Mouse (Mus musculus) hindbrain, embryonic 10.5 days (tissue): ENCODE results near the gene Tm6sf1. TPM values are rescaled to one million over a fixed set of nuclear protein-coding genes. Genes with fewer than 3 reads are reported as not detected.

Experiments used
- DNase-seq: peaks from one replicate; pipeline ENCODE4 v3.0.0-alpha.2; 2017; ENCODE audit warnings: low spot score
- H3K27ac ChIP-seq: fragments of 300-500 bp; sonication (generic); 2 replicates; pipeline ENCODE4 v1.5.1; 2016; ENCODE audit warnings: mild to moderate bottlenecking, moderate library complexity
- H3K27me3 ChIP-seq: fragments of 300-500 bp; sonication (generic); 2 replicates; pipeline ENCODE4 v1.6.1; 2016; ENCODE audit warnings: mild to moderate bottlenecking; ENCODE audit not compliant: poor library complexity, insufficient read depth, severe bottlenecking
- H3K36me3 ChIP-seq: fragments of 300-500 bp; sonication (generic); 2 replicates; pipeline ENCODE4 v1.6.1; 2016; ENCODE audit warnings: mild to moderate bottlenecking, moderate library complexity
- H3K4me1 ChIP-seq: fragments of 300-500 bp; sonication (generic); replicated peaks from 2 replicates; pipeline ENCODE4 v1.6.1; 2016; ENCODE audit warnings: mild to moderate bottlenecking
- H3K4me3 ChIP-seq: fragments of 300-500 bp; sonication (generic); 2 replicates; pipeline ENCODE4 v1.5.1; 2016; ENCODE audit warnings: mild to moderate bottlenecking, moderate library complexity
- H3K9me3 ChIP-seq: fragments of 300-500 bp; sonication (generic); 2 replicates; pipeline ENCODE4 v1.6.1; 2016; ENCODE audit warnings: mild to moderate bottlenecking, moderate library complexity
- WGBS: fragments of 180-500 bp; shearing (Covaris S2); methylation state at CpG from one replicate; pipeline ENCODE4 v1.1.7; 2016; 5-methylcytosine and 5-hydroxymethylcytosine counted together
- polyA plus RNA-seq: library from polyadenylated mRNA; unstranded; fragments of >200 nt; fragmentation: Nextera tagmentation; extraction: Ambion mirVana; gene quantifications from 2 replicates; pipeline ENCODE4 v1.2.1, GENCODE M21; 2016

Tm6sf1 gene
- polyA plus RNA-seq, 1 experiment from 2014 or later, result 11.9 TPM

DNA sequence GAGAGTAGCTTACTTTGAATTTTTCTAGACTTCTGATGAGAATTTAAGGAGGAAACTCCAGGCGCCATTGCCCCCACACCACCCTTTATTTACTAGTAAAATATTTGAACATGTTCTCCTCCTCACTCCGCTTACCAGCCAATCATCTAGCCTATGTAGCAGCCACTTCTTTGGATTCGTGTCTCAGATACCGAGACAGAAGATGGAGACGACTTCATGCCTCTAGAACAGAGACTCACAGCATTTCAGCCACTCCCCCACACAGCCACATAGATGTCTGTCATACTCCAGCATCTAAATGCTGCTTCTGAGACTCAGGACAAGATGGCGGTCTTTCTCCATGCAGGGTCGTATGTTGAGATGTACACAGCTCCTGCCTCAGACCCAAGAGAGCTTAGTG, 16.7 kb upstream of the Tm6sf1 start:
- Histone ChIP-seq H3K36me3 (no peaks in the 10 kb centered on the region), H3K4me1 (no peaks in the 10 kb centered on the region), H3K27me3 (no peaks in the 10 kb centered on the region), H3K27ac (no peak overlapping the region), H3K9me3 (no peaks in the 10 kb centered on the region), H3K4me3 (no peak overlapping the region)
- WGBS, result 93% methylated on average over 7 of the region's 7 CpGs
- DNase-seq, result no peak

DNA sequence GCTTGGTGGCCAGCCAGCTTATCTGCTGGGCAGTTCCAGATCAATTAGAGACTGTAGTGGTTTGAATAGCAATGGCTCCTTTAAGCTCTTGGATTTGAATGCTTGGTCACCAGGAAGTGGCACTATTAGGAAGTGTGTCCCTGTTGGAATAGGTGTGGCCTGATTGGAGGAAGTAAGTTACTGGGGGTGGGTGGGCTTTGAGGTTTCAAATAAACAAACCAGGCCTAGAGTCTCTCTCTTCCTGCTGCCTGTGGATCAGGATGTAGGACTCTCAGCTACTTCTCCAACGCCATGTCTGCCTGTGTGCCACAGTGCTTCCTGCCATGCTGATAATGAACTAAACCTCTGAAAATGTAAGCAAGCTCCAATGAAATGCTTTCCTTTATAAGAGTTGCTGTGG, 15.8 kb upstream of the Tm6sf1 start:
- WGBS, result 71% methylated on average over 1 of the region's 1 CpGs
- Histone ChIP-seq H3K9me3 (no peaks in the 10 kb centered on the region), H3K4me3 (no peak overlapping the region), H3K36me3 (no peaks in the 10 kb centered on the region), H3K27ac (no peak overlapping the region), H3K4me1 (no peaks in the 10 kb centered on the region), H3K27me3 (no peaks in the 10 kb centered on the region)
- no peak for DNase-seq

DNA sequence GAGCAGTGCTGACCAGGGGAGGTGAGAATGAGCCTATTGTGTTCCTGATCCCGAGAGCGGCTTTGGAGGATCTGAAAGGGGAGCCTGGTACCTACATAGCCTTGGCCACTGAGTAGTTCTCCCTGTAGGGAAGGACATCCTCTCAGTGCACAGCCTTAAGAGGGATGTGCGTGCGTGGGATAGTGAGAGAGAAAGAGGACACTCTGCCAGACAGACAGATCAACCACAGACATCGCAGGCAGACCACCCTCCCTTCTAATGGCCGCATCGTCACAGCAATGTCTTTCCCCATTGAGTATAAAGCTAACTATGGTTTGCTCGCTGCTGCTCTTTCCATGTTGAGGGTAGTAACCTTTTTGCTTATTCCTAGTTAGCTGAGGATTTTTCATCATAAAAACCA, 14.9 kb upstream of the Tm6sf1 start:
- no peaks in the 10 kb centered on the region for H3K9me3 ChIP-seq
- DNase-seq, result no peak
- 77% methylated on average over 8 of the region's 8 CpGs for WGBS

DNA sequence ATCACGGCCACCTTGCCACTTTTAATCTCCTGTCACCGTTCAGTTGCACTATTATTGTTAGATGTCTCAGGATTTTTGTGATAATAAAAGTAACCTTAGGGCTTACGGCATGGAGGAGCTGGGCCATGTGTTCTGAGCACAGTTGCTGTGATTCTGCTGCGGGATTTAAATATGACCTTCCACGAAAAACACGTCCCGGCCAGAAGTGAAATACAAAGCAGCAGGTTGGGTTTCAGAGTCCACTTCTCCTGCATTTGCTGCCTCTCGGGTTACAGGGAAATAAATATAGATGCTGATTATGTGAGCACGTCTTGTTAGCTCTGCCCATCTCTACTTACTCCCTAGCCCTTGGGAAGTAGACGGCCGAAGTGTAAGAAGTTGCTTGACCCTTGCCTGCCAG, 14.0 kb upstream of the Tm6sf1 start:
- DNase-seq, result no peak
- WGBS, result 86% methylated on average over 11 of the region's 11 CpGs

More for the DNA sequence above, 14.9 kb upstream of the Tm6sf1 start:
- no peaks in the 10 kb centered on the region for H3K4me1 ChIP-seq
- H3K27me3 ChIP-seq, result no peaks in the 10 kb centered on the region
- H3K36me3 ChIP-seq, result no peaks in the 10 kb centered on the region
- H3K4me3 ChIP-seq, result no peak overlapping the region
- H3K27ac ChIP-seq, result no peak overlapping the region

DNA sequence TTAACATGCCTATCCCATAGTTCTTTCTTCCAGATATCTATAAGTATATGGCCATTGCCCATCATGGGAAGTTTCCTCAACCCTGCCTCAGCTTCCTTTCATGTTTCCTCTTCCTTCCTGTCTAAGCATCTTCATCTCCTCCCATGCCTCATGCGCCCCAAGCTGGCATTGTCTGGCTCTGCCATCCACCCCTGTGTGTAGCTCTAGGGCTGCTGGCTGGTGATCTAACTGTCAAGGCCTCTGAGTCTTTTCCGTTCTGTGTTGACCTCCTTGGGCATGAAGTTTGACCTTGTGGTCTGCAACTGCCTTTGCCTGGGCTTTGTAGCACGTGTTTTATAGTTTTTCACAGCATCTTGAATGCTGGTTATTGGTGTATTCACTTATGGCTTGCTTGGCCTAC, 13.5 kb upstream of the Tm6sf1 start:
- H3K4me1 ChIP-seq, result no peaks in the 10 kb centered on the region
- 87% methylated on average over 3 of the region's 3 CpGs for WGBS
- DNase-seq, result no peak

More for the DNA sequence above, 14.0 kb upstream of the Tm6sf1 start:
- Histone ChIP-seq H3K9me3 (no peaks in the 10 kb centered on the region), H3K27ac (no peak overlapping the region), H3K27me3 (no peaks in the 10 kb centered on the region), H3K4me3 (no peak overlapping the region), H3K4me1 (no peaks in the 10 kb centered on the region), H3K36me3 (no peaks in the 10 kb centered on the region)

DNA sequence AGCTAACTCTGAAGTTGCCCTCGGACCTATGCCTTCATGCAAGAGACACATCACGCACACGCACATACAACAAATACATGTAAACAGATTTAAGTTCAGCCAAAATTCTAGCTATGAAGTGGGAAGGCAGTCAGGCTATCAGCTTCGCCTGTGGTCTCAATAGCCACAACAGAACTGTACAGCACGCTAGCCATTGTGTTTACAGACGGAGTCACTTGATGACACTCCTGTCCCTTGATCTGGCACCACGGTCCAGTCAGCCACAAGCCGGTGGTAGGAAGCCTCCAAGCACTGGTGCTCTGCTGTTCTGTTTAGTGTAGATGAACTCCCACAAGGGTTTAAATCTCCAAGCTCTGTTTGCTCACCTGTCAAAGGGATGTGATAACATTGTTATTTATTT, 12.8 kb upstream of the Tm6sf1 start:
- H3K4me3 ChIP-seq, result no peak overlapping the region
- no peak overlapping the region for H3K27ac ChIP-seq
- no peaks in the 10 kb centered on the region for H3K36me3 ChIP-seq
- no peaks in the 10 kb centered on the region for H3K4me1 ChIP-seq
- H3K9me3 ChIP-seq, result no peaks in the 10 kb centered on the region
- no peak for DNase-seq
- WGBS, result 77% methylated on average over 8 of the region's 8 CpGs
- H3K27me3 ChIP-seq, result no peaks in the 10 kb centered on the region

More for the DNA sequence above, 13.5 kb upstream of the Tm6sf1 start:
- H3K27me3 ChIP-seq, result no peaks in the 10 kb centered on the region
- H3K36me3 ChIP-seq, result no peaks in the 10 kb centered on the region
- no peak overlapping the region for H3K4me3 ChIP-seq
- H3K9me3 ChIP-seq, result no peaks in the 10 kb centered on the region
- H3K27ac ChIP-seq, result no peak overlapping the region

DNA sequence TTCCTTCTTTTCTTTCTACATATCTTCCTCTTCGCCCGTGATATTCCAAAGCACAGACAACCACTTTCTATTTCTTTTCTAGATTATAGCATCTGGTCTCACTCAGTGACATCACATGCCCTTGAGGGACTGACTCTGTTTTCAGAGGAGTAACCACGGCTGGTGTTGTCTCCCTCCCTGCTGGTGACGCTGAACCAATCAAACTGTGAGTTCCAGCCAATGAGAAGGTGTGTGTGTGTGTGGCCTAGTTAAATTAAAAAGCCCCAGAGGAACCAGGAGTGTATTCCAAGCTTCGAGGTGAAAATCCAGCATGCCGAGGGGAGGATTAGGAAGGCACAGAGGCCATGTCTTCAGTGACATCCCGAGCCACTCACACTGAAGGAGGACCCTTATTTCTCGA, 11.8 kb upstream of the Tm6sf1 start:
- no peak overlapping the region for H3K4me3 ChIP-seq
- no peaks in the 10 kb centered on the region for H3K4me1 ChIP-seq
- no peak for DNase-seq
- H3K9me3 ChIP-seq, result no peaks in the 10 kb centered on the region
- no peaks in the 10 kb centered on the region for H3K36me3 ChIP-seq
- no peaks in the 10 kb centered on the region for H3K27me3 ChIP-seq
- WGBS, result 52% methylated on average over 8 of the region's 8 CpGs
- H3K27ac ChIP-seq, result no peak overlapping the region

DNA sequence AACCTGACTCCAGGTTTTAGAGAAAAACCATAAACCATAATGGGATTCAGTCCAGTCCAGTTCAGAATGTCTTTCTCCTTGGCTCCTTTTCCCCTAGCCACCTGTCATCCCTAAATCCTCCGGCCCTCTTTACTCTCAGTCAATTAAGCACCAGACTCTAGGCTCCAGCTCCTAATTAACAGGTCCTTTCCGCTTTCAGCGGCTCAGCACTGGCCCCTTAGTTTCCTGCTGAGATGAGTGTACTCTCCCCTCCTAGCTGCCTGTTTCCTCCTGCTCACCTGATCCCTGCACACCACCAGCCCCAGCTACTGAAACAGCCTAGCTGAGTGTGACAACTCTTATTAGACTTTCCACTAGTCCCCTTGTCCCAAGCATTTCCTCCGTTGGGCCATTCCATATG, 11.0 kb upstream of the Tm6sf1 start:
- no peaks in the 10 kb centered on the region for H3K27me3 ChIP-seq
- H3K9me3 ChIP-seq, result no peaks in the 10 kb centered on the region
- no peak overlapping the region for H3K4me3 ChIP-seq
- WGBS, result 41% methylated on average over 4 of the region's 4 CpGs
- DNase-seq, result no peak
- H3K27ac ChIP-seq, result no peak overlapping the region
- no peaks in the 10 kb centered on the region for H3K4me1 ChIP-seq
- no peaks in the 10 kb centered on the region for H3K36me3 ChIP-seq

DNA sequence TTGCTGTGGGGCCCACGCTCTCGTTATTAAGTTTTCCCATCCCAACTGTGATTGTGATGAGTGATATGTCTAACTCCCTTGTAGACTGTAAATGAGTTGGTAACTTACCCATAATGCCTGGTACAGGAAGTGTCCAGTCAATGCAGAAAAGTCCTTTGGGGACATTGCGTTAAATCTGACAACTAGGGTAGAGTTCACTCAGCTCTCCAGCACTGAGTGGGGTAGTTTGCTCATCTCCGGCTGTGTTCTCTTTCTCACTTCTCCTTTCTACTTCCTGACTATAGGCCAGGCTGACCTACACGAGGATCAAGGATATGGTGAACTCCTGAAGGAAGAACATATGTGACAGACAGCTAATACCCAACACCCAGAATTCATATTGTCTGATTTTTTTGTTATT, 9.6 kb upstream of the Tm6sf1 start:
- Histone ChIP-seq H3K9me3 (no peaks in the 10 kb centered on the region), H3K27me3 (no peaks in the 10 kb centered on the region), H3K4me3 (no peak overlapping the region), H3K4me1 (no peaks in the 10 kb centered on the region), H3K36me3 (no peaks in the 10 kb centered on the region), H3K27ac (no peak overlapping the region)
- WGBS, result 93% methylated on average over 5 of the region's 5 CpGs
- no peak for DNase-seq

DNA sequence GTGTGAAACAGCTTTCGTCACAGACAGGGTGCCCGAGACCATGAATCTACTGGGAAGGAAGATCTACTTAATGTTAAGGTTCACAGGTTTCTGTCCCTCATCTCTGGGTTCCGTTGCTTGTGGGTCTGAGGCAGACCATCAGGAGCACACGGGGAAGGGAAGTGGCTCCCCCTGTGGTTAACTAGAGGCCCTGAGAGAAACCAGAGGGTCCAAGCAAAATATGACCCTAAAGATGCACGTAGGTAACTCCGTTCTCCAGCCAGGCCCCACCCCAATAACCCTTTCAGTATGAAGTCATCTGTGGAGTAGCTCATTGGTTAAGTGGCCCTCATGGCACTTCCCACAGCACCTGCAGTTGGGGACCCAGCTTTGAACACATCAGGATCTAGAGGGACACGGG, 9.2 kb upstream of the Tm6sf1 start:
- H3K27ac ChIP-seq, result no peak overlapping the region
- 90% methylated on average over 7 of the region's 7 CpGs for WGBS
- no peak overlapping the region for H3K4me3 ChIP-seq
- H3K27me3 ChIP-seq, result no peaks in the 10 kb centered on the region
- H3K9me3 ChIP-seq, result no peaks in the 10 kb centered on the region
- H3K36me3 ChIP-seq, result no peaks in the 10 kb centered on the region
- peaks cover 2% of the 10 kb centered on the region; the same call in 1 of the 2 replicates for H3K4me1 ChIP-seq
- DNase-seq, result no peak

DNA sequence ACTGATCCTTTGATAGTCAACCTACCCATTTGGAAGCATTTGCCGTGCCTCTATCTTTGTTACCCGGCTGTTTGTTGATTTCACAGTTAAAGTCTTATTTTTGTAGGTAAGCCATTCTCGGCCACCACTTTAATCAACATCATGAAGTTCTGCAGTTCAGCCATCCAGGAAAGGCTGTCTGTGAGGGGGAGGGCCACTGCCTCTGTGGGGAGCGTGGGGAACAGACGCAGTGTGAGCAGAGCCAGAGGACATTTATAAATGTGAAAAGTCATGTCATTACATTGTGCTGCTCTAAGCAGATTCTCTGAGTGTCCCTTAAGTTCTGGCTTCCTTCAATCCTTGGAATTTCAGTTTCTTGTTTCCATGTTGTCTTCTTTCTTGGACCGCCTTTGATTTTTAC, 8.6 kb upstream of the Tm6sf1 start:
- Histone ChIP-seq H3K9me3 (no peaks in the 10 kb centered on the region), H3K27ac (no peak overlapping the region)
- WGBS, result 87% methylated on average over 6 of the region's 6 CpGs

DNA sequence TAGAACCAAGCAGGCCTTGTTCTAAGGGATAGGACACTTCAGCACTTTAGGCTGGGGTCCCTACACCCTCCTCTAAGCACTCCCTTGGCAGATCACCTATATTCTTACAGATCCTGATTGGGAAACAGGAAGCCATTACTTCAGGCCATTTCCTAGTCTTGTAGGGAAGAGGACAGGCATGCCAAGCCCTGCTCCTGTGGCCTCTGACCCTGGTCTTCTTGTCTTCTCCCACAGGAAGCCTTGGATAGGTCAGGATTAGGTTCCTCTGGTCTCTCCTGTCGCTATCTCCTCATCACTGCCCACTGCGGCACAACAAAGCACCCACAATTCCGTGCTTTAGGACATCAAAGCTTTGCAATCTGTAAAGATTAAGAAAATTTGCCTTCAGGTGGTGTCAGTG, 7.1 kb upstream of the Tm6sf1 start:
- whole genome bisulfite sequencing, result 79% methylated on average over 3 of the region's 3 CpGs
- no peaks in the 10 kb centered on the region for H3K9me3 ChIP-seq
- H3K36me3 ChIP-seq, result no peaks in the 10 kb centered on the region
- DNase-seq, result no peak
- H3K27ac ChIP-seq, result no peak overlapping the region
- no peak overlapping the region for H3K4me3 ChIP-seq
- peaks cover 7% of the 10 kb centered on the region for H3K27me3 ChIP-seq
- H3K4me1 ChIP-seq, result peaks cover 6% of the 10 kb centered on the region; the same call in 1 of the 2 replicates

More for the DNA sequence above, 8.6 kb upstream of the Tm6sf1 start:
- peaks cover 6% of the 10 kb centered on the region; the same call in 1 of the 2 replicates for H3K4me1 ChIP-seq
- H3K4me3 ChIP-seq, result no peak overlapping the region
- H3K36me3 ChIP-seq, result no peaks in the 10 kb centered on the region
- DNase-seq, result no peak
- H3K27me3 ChIP-seq, result no peaks in the 10 kb centered on the region

DNA sequence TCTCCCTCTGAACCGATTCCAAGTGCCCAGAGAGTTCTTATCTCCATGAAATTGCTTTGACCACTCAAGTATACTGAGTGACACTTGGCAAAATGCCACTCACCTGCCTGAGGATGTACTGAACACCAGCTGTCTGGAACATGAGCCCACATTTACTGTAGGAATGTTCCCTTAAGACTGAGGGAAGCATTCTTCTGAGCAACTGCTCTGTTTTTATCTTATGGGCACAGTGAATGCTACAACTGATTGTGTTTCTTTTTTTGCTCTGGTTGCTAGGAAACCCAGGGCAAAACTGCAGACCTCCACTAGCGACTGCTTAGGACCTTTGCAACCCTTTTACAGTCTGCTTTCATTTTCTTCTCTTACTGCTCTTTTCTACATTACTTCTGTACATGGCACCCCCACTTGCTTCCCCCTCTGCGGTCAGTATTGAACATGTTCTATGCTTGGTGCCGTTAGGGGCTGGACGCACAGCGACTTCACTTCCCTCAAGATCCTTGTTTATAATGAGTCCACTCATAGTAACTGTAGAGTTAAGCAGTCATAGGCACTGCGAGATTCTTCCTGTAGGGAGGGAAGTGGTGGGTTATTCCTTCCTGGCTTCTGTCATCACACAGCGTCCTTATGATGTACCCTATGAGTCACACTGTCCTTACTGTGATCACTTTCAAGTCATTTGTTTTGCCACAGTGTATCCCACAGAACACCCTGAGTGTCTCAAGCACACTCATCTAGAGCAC, 4.1 kb upstream of the Tm6sf1 start:
- Histone ChIP-seq H3K36me3 (no peaks in the 10 kb centered on the region), H3K9me3 (no peaks in the 10 kb centered on the region), H3K27ac (no peak overlapping the region), H3K27me3 (peaks cover 35% of the 10 kb centered on the region), H3K4me1 (peaks cover 26% of the 10 kb centered on the region), H3K4me3 (no peak overlapping the region)
- WGBS, result 71% methylated on average over 8 of the region's 8 CpGs
- DNase-seq, result no peak

DNA sequence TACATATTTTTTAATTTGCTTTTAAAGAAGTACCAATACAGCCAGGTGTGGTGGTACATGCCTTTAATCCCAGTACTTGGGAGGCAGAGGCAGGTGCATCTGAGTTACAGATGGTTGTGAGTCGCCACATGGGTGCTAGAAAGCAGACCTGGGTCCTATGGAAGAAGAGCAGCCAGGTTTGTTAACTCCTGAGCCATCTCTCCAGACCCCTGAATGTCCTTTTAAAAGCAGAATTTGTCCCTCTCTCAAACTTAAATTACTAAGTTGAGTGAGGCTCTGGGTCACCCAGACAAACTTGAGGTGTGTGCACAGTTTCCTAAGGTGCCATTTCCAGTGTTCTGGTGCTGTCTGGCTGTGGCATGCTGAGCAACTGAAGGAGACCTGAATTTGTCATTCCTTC, 3.1 kb upstream of the Tm6sf1 start, which contains the start of gene Gm10160:
Gm10160 (minus strand) TSS at position 101 of the 400 bp plus-strand sequence.
- Histone ChIP-seq H3K36me3 (no peaks in the 10 kb centered on the region), H3K9me3 (no peaks in the 10 kb centered on the region), H3K27me3 (peaks cover 45% of the 10 kb centered on the region), H3K4me3 (no peak within 1 kb of the TSS), H3K27ac (no peak within 1 kb of the TSS), H3K4me1 (peaks cover 33% of the 10 kb centered on the region)
- DNase-seq, result no peak
- WGBS, result 83% methylated on average over 1 of the region's 1 CpGs
